Mouse (Mus musculus): ENCODE measurements around the gene Asz1. TPM values are rescaled to one million over a fixed set of nuclear protein-coding genes. Genes with fewer than 3 reads are reported as not detected.

Gene Asz1
- polyA plus RNA-seq, 1 experiment = not detected

DNA sequence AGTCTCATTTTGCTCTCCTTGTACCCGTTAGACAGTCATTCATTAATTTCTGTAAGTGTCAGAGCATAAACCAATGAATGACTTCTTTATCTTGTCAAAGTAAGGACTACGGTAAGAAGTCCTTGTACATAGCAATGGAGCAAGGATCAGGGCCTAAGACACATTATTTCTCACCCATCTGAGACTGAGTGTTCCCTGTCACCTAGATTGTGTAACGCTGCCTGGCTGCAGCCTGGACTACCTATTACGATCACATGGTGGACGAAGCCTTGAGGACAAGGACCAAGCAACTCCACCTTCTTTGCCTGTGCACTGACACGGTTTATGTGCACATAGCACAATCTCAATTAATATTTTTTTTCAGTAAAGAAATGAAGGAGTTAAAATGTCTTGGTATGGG, 106.8 kb downstream of the Asz1 start:
- Histone ChIP-seq H3K4me3 (ENCODE audit: insufficient read depth, poor library complexity, severe bottlenecking) (no peak overlapping the region), H3ac (ENCODE audit: control insufficient read depth, insufficient read length, low read depth) (no peak overlapping the region), H3K79me3 (ENCODE audit: low read depth) (no peaks in the 10 kb centered on the region), H3K36me3 (ENCODE audit: control insufficient read depth, insufficient read depth) (no peaks in the 10 kb centered on the region), H3K79me2 (ENCODE audit: control insufficient read depth, insufficient read depth) (no peaks in the 10 kb centered on the region), H3K27me3 (ENCODE audit: control insufficient read depth, insufficient read depth, insufficient read length) (no peaks in the 10 kb centered on the region)
- no peak for TF ChIP-seq CTCF (IDR thresholded peaks at IDR 0.05; ENCODE audit: control insufficient read depth, insufficient read depth, insufficient read length)
- no peak for TF ChIP-seq FOSL1 (IDR thresholded peaks at IDR 0.05; ENCODE audit: insufficient read depth, low read length, poor library complexity, severe bottlenecking)
- no peak for TF ChIP-seq MYOD1 (IDR thresholded peaks at IDR 0.05; ENCODE audit: control insufficient read depth, insufficient read length, low read depth)
- TF ChIP-seq CEBPB (IDR thresholded peaks at IDR 0.05; ENCODE audit: low read depth) = no peak
- TF ChIP-seq MYOG (IDR thresholded peaks at IDR 0.05; ENCODE audit: control insufficient read depth, extremely low read depth, insufficient read length) = no peak
- TF ChIP-seq USF1 (IDR thresholded peaks at IDR 0.05; ENCODE audit: low read depth) = no peak
- TF ChIP-seq MAX (IDR thresholded peaks at IDR 0.05) = no peak

Other genes starting within 250 kb of the Asz1 start
- gene Wnt2, start 78.5 kb downstream of the Asz1 start, polyA plus RNA-seq (2012; fragmentation: generic; extraction: Trizol) = 0.22 TPM
- gene Cftr, start 61.6 kb upstream of the Asz1 start, polyA plus RNA-seq (2012; fragmentation: generic; extraction: Trizol) = not detected

All from C2C12 (cell line).